Mouse (Mus musculus) kidney, adult 11 months (tissue): ENCODE measurements around the gene Wnt5b.

Experiments used
- DNase-seq: peaks from one replicate; pipeline ENCODE4 v3.0.0; 2022

The Wnt5b gene

GRCm38 (mm10) chr6:119521482-119521900 lies 22.7 kb downstream of the Wnt5b start:
- no peak for DNase-seq

GRCm38 (mm10) chr6:119520731-119521130 lies 23.4 kb downstream of the Wnt5b start:
- no peak for DNase-seq

DNA sequence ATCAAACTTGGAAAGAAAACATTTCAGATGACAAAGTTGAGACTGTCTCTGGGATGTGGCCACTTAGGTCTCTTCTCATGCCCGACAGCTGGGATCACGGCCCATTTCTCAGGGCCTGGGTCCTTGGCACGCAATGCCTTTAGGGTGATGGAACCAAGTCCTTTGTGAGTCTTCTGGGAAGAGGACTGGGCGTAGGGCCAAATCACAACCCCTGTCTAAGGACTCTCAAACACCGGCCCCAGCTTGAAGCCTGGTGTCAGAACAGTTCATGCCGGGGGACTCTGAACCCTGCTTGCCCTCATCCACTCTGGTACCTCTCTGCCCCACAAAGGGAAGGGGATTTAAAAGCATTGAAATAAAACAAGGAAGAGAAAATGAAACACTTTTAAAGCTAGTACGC lies 30.1 kb downstream of the Wnt5b start:
- no peak for DNase-seq

GRCm38 (mm10) chr6:119513452-119513851 lies 30.7 kb downstream of the Wnt5b start:
- DNase-seq: no peak

- no peak for DNase-seq
Observed at GRCm38 (mm10) chr6:119512701-119513100, 31.4 kb downstream of the Wnt5b start.

DNA sequence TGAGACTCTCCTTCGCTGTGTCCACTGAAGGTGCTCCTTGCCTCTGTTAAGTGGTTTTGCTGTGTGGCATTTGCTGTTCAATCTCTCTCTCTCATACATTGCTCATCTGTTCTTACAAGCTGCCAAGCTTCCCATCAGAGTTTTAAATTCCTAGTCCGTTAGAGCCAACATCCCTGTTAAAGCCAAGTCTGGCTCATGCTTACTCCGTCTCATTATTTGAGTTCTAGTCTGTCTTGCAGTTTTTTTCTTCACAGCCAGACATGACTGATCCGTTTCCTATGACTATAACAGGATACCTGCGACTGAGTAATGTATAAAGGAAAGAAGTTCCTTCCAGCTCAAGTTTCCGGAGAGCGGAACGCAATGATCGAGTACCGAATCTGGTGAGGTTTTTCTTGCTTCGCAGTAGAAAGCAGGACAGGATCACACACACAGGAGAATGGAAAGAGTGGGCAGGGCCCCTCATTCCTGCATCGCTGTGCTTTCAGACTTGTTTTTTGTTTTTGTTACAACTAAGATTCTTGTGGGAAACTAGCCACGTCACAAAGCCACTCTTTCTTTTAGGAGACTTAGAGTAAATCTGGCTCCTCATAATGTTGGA lies 34.6 kb downstream of the Wnt5b start:
- DNase-seq: no peak

GRCm38 (mm10) chr6:119508634-119509375 lies 35.3 kb downstream of the Wnt5b start:
- no peak for DNase-seq

DNA sequence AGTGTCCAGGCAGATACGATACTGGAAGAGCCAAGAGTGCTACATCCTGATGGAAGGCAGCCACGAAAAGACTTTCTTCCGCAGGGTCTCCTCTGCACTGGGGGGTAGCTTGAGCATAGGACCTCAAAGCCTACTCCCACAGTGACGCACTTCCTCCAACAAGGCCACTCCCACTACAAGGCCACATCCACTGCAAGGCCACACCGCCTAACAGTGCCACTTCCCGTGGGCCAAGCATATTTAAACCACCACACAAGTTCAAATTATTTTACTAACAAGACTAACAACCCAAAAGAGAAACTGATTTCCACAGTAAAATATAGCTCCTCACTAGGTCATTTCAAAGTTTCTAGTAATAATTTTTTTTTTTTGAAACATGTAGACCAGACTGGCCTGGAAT lies 35.9 kb downstream of the Wnt5b start:
- no peak for DNase-seq

GRCm38 (mm10) chr6:119505525-119506225 lies 38.5 kb downstream of the Wnt5b start:
- peak; percentile 43 for DNase-seq

- DNase-seq: no peak
Observed at GRCm38 (mm10) chr6:119504756-119505155, 39.4 kb downstream of the Wnt5b start.

DNA sequence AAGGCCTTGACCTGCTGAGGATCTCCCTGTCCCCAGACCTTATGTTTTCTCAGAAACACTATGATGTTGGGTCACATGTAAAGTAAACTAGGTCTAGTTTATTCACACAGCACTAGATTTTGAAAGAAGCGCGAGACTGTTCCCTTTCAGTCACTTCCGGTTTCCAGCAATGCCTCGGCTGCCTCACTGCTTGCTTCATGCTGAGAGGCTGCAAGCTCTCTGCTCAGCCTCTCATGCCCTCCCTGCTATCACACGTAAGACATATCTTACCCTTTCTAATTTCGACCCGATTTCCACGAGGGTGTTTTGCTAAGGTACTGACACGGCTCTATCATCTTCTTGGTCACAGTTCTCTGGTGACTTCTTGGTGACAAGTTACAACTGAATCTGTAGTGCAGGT lies 42.1 kb downstream of the Wnt5b start:
- DNase-seq: no peak

DNA sequence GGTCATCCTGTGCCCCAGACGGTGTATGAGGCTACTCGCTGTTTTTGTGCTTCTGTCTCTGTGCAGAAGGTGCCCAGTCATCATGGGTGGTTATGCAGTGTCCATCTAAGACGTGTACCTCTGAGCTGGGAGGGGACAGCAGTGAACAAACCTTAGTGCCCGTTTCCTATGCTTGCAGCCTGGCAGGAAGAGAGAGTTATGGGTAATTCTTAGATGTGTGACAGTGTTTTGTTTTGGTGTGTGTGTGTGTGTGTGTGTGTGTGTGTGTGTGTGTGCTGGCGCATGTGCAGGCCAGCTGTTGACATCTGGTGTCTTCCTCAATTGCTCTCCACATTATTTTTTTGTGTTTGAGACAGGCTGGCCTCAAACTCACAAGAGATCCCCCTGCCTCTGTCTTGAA lies 44.1 kb downstream of the Wnt5b start:
- DNase-seq: no peak

GRCm38 (mm10) chr6:119499271-119499670 lies 44.9 kb downstream of the Wnt5b start:
- peak; percentile 68 for DNase-seq

GRCm38 (mm10) chr6:119492630-119493014 lies 51.5 kb downstream of the Wnt5b start:
- DNase-seq: no peak

DNA sequence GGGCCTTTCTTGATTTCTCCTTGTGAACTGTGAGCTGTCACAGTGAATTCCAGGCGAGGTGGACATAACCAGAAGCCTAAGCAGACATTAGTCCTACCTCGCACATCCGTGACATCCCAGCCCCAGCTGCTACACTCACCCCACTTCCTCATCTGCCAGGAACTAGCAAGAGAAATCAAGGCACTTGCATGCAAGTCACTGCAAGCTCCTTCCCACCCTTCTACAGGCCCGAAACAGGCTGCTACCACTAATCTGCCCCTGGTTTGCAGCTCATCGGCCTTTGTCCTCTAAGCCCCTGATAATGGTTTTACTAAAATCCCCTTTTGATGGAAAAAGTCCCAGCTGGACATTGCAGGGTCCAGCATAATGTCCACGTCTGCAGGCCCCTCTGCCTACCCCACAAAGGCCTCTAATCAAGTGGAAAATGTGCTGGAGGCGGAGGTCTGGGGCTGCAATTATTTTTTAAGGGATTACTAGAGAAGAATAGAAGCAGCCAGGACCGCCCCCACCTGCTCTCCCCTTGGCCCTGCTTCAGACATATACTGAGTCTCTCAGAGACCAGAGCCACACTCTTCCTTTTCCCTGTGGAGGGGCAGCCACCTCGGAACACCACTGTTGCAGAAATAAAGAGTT lies 52.0 kb downstream of the Wnt5b start:
- no peak for DNase-seq

GRCm38 (mm10) chr6:119491006-119491405 lies 53.1 kb downstream of the Wnt5b start:
- no peak for DNase-seq

GRCm38 (mm10) chr6:119490549-119490948 lies 53.6 kb downstream of the Wnt5b start:
- no peak for DNase-seq

GRCm38 (mm10) chr6:119489765-119490164 lies 54.4 kb downstream of the Wnt5b start:
- no peak for DNase-seq

GRCm38 (mm10) chr6:119487619-119488018 lies 56.5 kb downstream of the Wnt5b start:
- no peak for DNase-seq

DNA sequence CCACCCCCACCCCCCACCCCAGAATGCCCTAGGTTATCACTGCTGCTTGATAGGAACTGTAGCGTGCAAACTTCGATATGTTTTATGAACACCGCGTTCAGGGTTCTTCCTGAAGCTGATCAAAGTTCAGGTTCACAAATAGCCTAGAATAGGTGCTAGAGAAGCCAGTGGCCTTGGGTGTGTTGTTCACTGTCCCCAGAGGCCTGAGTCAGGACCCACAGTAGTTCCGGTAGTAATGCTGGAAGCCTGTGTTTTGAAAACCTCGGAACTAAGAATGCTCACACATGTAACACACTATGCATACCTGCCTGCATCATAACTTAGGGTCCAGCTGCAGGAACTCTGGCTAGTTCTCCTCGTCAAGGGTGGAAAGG lies 57.1 kb downstream of the Wnt5b start:
- DNase-seq: no peak

- DNase-seq: no peak
Observed at GRCm38 (mm10) chr6:119486381-119487084, 57.6 kb downstream of the Wnt5b start.

GRCm38 (mm10) chr6:119485486-119485885 lies 58.7 kb downstream of the Wnt5b start:
- DNase-seq: no peak
